Mouse (Mus musculus) MEL (cell line): ENCODE results near the gene Prok1. TPM values are rescaled to one million over a fixed set of nuclear protein-coding genes. Genes with fewer than 3 reads are reported as not detected.

ENCODE experiments used
- DNase-seq: peaks from one replicate; pipeline ENCODE4 v3.0.0; 2011; ENCODE audit warnings: low read depth, low spot score
- H3K27ac ChIP-seq: 2 replicates; pipeline ENCODE4 v1.5.1; 2012; ENCODE audit warnings: low read depth, mild to moderate bottlenecking, control low read depth, low read length, moderate library complexity; ENCODE audit not compliant: control insufficient read depth
- H3K27me3 ChIP-seq, 2 experiments: fragments of 150-350 bp in 1 of 2; sonication (generic) in 1 of 2; 2 replicates each; pipeline ENCODE4 v1.6.1; 2012; ENCODE audit warnings: low read length in 2 of 2, mild to moderate bottlenecking in 2 of 2, improper control_type of control experiment in 1 of 2, moderate library complexity in 1 of 2; ENCODE audit not compliant: insufficient read depth in 2 of 2, control insufficient read depth in 1 of 2
- H3K36me3 ChIP-seq, 2 experiments: 2 replicates each; pipeline ENCODE4 v1.6.1; 2012 to 2014; ENCODE audit warnings: low read length in 2 of 2, improper control_type of control experiment in 1 of 2, inconsistent platforms in 1 of 2, mild to moderate bottlenecking in 1 of 2; ENCODE audit not compliant: insufficient read depth in 2 of 2, control insufficient read depth in 1 of 2
- H3K4me1 ChIP-seq, 2 experiments: fragments of 150-350 bp in 1 of 2; sonication (generic) in 1 of 2; 2 replicates each; pipeline ENCODE4 v1.6.1; 2012; ENCODE audit warnings: low read length in 2 of 2, improper control_type of control experiment in 1 of 2, mild to moderate bottlenecking in 1 of 2; ENCODE audit not compliant: insufficient read depth in 2 of 2, control insufficient read depth in 1 of 2
- H3K4me3 ChIP-seq, 2 experiments: fragments of 150-350 bp in 1 of 2; sonication (generic) in 1 of 2; 2 replicates each; pipeline ENCODE4 v1.5.1; 2012; ENCODE audit warnings: low read depth in 2 of 2, low read length in 2 of 2, mild to moderate bottlenecking in 2 of 2, moderate library complexity in 2 of 2, control low read depth in 1 of 2, improper control_type of control experiment in 1 of 2; ENCODE audit not compliant: control insufficient read depth in 1 of 2, insufficient read depth in 1 of 2
- H3K79me2 ChIP-seq: 2 replicates; pipeline ENCODE4 v1.6.1; 2012; ENCODE audit warnings: mild to moderate bottlenecking, low read length, moderate library complexity; ENCODE audit not compliant: control insufficient read depth, poor library complexity, insufficient read depth
- H3K9ac ChIP-seq: 2 replicates; pipeline ENCODE4 v1.6.1; 2012; ENCODE audit warnings: low read depth, mild to moderate bottlenecking, control low read depth, low read length, moderate library complexity; ENCODE audit not compliant: control insufficient read depth, poor library complexity, severe bottlenecking
- H3K9me3 ChIP-seq: fragments of 150-350 bp; sonication (generic); replicated peaks from 2 replicates; pipeline ENCODE4 v1.6.1; 2012; ENCODE audit warnings: mild to moderate bottlenecking, low read length, improper control_type of control experiment, moderate library complexity; ENCODE audit not compliant: insufficient read depth
- BHLHE40 ChIP-seq: IDR thresholded peaks from 2 replicates; pipeline ENCODE4 v1.6.1; 2012; ENCODE audit warnings: low read depth, mild to moderate bottlenecking, inconsistent platforms, low read length, improper control_type of control experiment, borderline replicate concordance
- CTCF ChIP-seq, 3 experiments: IDR thresholded peaks in 2 of 3; conservative IDR thresholded peaks in 1 of 3; 2 replicates each; pipeline ENCODE4 v1.5.1; 2011 to 2012; ENCODE audit warnings: low read length in 3 of 3, low read depth in 2 of 3, mild to moderate bottlenecking in 2 of 3, improper control_type of control experiment in 1 of 3, inconsistent platforms in 1 of 3, mixed read lengths in 1 of 3, moderate library complexity in 1 of 3; ENCODE audit not compliant: control insufficient read depth in 1 of 3, insufficient read depth in 1 of 3, poor library complexity in 1 of 3, severe bottlenecking in 1 of 3
- E2F4 ChIP-seq: IDR thresholded peaks from 2 replicates; pipeline ENCODE4 v1.6.1; 2011; ENCODE audit warnings: low read depth, low read length, improper control_type of control experiment, borderline replicate concordance
- ELF1 ChIP-seq: IDR thresholded peaks from 2 replicates; pipeline ENCODE4 v1.6.1; 2014; ENCODE audit warnings: low read depth, mild to moderate bottlenecking, inconsistent platforms, low read length, improper control_type of control experiment, moderate library complexity
- EP300 ChIP-seq, 2 experiments: IDR thresholded peaks; 2 replicates each; pipeline ENCODE4 v1.6.1; 2011; ENCODE audit warnings: improper control_type of control experiment in 2 of 2, low read length in 2 of 2, low read depth in 1 of 2, mild to moderate bottlenecking in 1 of 2
- ETS1 ChIP-seq: IDR thresholded peaks from 2 replicates; pipeline ENCODE4 v1.6.1; 2012; ENCODE audit warnings: low read depth, mild to moderate bottlenecking, inconsistent platforms, low read length, improper control_type of control experiment, moderate library complexity
- JUND ChIP-seq: IDR thresholded peaks from 2 replicates; pipeline ENCODE4 v1.6.1; 2011; ENCODE audit warnings: low read depth, mild to moderate bottlenecking, improper control_type of control experiment, low read length
- KAT2A ChIP-seq: conservative IDR thresholded peaks from 2 replicates; pipeline ENCODE4 v1.6.1; 2012; ENCODE audit warnings: low read depth, low read length, improper control_type of control experiment, inconsistent platforms
- MAFK ChIP-seq: IDR thresholded peaks from 2 replicates; pipeline ENCODE4 v1.6.1; 2011; ENCODE audit warnings: low read depth, mild to moderate bottlenecking, low read length, improper control_type of control experiment, borderline replicate concordance
- MAX ChIP-seq: IDR thresholded peaks from 2 replicates; pipeline ENCODE4 v1.6.1; 2011; ENCODE audit warnings: low read length, improper control_type of control experiment
- MAZ ChIP-seq: IDR thresholded peaks from 2 replicates; pipeline ENCODE4 v1.6.1; 2012; ENCODE audit warnings: low read depth, mild to moderate bottlenecking, inconsistent platforms, low read length, improper control_type of control experiment
- MXI1 ChIP-seq: IDR thresholded peaks from 2 replicates; pipeline ENCODE4 v1.6.1; 2011; ENCODE audit warnings: mild to moderate bottlenecking, low read depth, low read length, improper control_type of control experiment
- MYB ChIP-seq: IDR thresholded peaks from 2 replicates; pipeline ENCODE4 v1.6.1; 2011; ENCODE audit warnings: mild to moderate bottlenecking, low read depth, low read length, improper control_type of control experiment
- NELFE ChIP-seq: IDR thresholded peaks from 2 replicates; pipeline ENCODE4 v1.6.1; 2011; ENCODE audit warnings: low read depth, low read length, improper control_type of control experiment
- NRF1 ChIP-seq: IDR thresholded peaks from 2 replicates; pipeline ENCODE4 v1.6.1; 2014; ENCODE audit warnings: low read depth, mild to moderate bottlenecking, inconsistent platforms, low read length, improper control_type of control experiment, moderate library complexity; ENCODE audit not compliant: poor library complexity, insufficient read depth, severe bottlenecking
- POLR2AphosphoS5 ChIP-seq: IDR thresholded peaks from 2 replicates; pipeline ENCODE4 v1.6.1; 2012; ENCODE audit warnings: low read depth, borderline replicate concordance, mild to moderate bottlenecking, inconsistent platforms, low read length, moderate library complexity, mixed read lengths
- RAD21 ChIP-seq: IDR thresholded peaks from 2 replicates; pipeline ENCODE4 v1.6.1; 2011; ENCODE audit warnings: mild to moderate bottlenecking, low read depth, low read length, improper control_type of control experiment
- RCOR1 ChIP-seq: IDR thresholded peaks from 2 replicates; pipeline ENCODE4 v1.6.1; 2012; ENCODE audit warnings: low read depth, mild to moderate bottlenecking, inconsistent platforms, low read length, improper control_type of control experiment
- SIN3A ChIP-seq: IDR thresholded peaks from 2 replicates; pipeline ENCODE4 v1.6.1; 2012; ENCODE audit warnings: low read length, improper control_type of control experiment, inconsistent platforms
- SMC3 ChIP-seq: IDR thresholded peaks from 2 replicates; pipeline ENCODE4 v1.6.1; 2011; ENCODE audit warnings: low read depth, low read length, improper control_type of control experiment
- TCF12 ChIP-seq: IDR thresholded peaks from 2 replicates; pipeline ENCODE4 v1.6.1; 2014; ENCODE audit warnings: low read depth, mild to moderate bottlenecking, inconsistent platforms, low read length, improper control_type of control experiment, moderate library complexity
- UBTF ChIP-seq: IDR thresholded peaks from 2 replicates; pipeline ENCODE4 v1.6.1; 2012; ENCODE audit warnings: low read depth, mild to moderate bottlenecking, inconsistent platforms, low read length, improper control_type of control experiment, moderate library complexity, borderline replicate concordance; ENCODE audit not compliant: insufficient read depth
- USF1 ChIP-seq: IDR thresholded peaks from 2 replicates; pipeline ENCODE4 v1.6.1; 2014; ENCODE audit warnings: low read depth, mild to moderate bottlenecking, inconsistent platforms, low read length, improper control_type of control experiment, moderate library complexity
- ZNF384 ChIP-seq: IDR thresholded peaks from 2 replicates; pipeline ENCODE4 v1.6.1; 2012; ENCODE audit warnings: low read depth, mild to moderate bottlenecking, inconsistent platforms, low read length, improper control_type of control experiment
- polyA plus RNA-seq, 2 experiments: library from polyadenylated mRNA; stranded (reverse) in 1 of 2; unstranded in 1 of 2; fragments of >175 nt in 1 of 2; fragments of >200 nt in 1 of 2; gene quantifications; 2 replicates each; pipeline versions ENCODE4 v1.2.1 to v1.2.4; 2012; ENCODE audit warnings: low replicate concordance in 2 of 2, low read depth in 1 of 2; ENCODE audit not compliant: insufficient read length in 2 of 2, insufficient read depth in 1 of 2, missing spikeins in 1 of 2
- total RNA-seq: library from RNA; depleted of rRNA; stranded (reverse); fragments of 300-350 nt; gene quantifications from 2 replicates; pipeline ENCODE4 v1.2.3, GENCODE M21; 2012

The Prok1 gene
- total and polyA plus RNA-seq, 3 experiments = not detected

DNA sequence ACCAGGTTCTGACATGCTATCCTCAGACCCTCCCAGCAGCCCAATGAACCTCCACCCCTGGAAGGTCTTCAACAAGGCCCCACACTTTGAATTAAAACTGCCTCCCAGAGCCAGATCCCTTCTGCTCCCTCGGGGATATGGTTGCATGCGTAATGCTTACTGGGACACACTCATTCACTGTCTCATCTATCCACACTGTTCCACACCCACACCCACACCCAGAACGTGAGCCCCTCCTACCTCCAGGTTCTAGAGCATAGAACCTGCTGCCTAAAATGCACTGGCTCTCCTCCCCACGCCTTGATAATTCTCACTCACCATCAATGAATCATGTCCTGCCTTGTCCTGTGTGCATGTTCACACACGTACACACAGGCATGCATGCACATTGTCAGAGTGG lies 24.9 kb downstream of the Prok1 start:
- Histone ChIP-seq H3K4me3 (no peak overlapping the region), H3K27ac (no peak overlapping the region), H3K79me2 (no peaks in the 10 kb centered on the region), H3K4me1 (no peaks in the 10 kb centered on the region), H3K27me3 (peaks cover 0 to 5% of the 10 kb centered on the region in 2 experiments; a peak in 3 of 4 replicates), H3K36me3 (no peaks in the 10 kb centered on the region), H3K9ac (no peak overlapping the region), H3K9me3 (no peaks in the 10 kb centered on the region)
- TF ChIP-seq E2F4 (no peak), SIN3A (no peak), ETS1 (no peak), TCF12 (no peak), NRF1 (no peak), JUND (no peak)
- DNase-seq = no peak

DNA sequence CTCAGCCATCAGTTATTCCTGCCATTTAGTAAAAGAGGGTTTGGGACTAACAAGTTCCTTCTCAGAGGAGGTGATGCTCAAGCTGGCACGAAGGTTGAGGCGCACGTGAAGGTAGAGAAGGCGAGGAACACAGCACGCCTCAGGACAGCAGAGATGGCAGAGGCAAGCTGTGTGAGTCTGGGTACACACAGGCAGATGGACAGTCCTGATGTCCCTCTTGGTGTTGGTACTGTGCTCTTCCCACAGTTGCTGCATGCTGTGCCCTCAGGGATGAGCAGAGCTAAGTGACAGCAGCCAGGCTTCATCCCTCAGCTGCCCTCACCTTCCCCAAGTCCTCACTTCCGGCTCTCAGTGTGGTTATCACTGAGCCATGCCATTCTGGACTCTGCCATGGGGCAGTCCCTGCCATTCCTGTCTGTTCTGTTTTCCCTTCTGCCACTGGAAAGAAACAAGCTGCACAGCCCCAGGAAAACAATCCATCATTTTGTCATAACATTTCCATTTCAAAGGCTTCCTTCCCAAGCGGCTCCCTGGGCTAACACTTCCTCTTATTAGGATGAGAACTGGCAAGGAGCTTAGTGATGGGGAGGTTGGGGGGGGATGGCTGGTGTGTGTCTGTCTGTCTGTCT lies 31.8 kb downstream of the Prok1 start:
- H3K4me3 ChIP-seq = no peak overlapping the region
- DNase-seq = no peak
- H3K27ac ChIP-seq = no peak overlapping the region
- TF ChIP-seq ELF1 (no peak), CTCF (IDR thresholded peaks at IDR 0.05 in 2 of 3, conservative IDR thresholded peaks at IDR 0.05 in 1 of 3; ENCODE audit: control insufficient read depth in 1 of 3, insufficient read depth in 1 of 3, low read depth in 2 of 3, low read length in 3 of 3, poor library complexity in 1 of 3, severe bottlenecking in 1 of 3) (no peak)
- H3K9ac ChIP-seq = no peak overlapping the region
- H3K27me3 ChIP-seq = no peaks in the 10 kb centered on the region; a peak in 1 of 4 replicates
- no peaks in the 10 kb centered on the region for H3K9me3 ChIP-seq
- H3K79me2 ChIP-seq = no peaks in the 10 kb centered on the region
- no peaks in the 10 kb centered on the region for H3K36me3 ChIP-seq
- H3K4me1 ChIP-seq = no peaks in the 10 kb centered on the region

DNA sequence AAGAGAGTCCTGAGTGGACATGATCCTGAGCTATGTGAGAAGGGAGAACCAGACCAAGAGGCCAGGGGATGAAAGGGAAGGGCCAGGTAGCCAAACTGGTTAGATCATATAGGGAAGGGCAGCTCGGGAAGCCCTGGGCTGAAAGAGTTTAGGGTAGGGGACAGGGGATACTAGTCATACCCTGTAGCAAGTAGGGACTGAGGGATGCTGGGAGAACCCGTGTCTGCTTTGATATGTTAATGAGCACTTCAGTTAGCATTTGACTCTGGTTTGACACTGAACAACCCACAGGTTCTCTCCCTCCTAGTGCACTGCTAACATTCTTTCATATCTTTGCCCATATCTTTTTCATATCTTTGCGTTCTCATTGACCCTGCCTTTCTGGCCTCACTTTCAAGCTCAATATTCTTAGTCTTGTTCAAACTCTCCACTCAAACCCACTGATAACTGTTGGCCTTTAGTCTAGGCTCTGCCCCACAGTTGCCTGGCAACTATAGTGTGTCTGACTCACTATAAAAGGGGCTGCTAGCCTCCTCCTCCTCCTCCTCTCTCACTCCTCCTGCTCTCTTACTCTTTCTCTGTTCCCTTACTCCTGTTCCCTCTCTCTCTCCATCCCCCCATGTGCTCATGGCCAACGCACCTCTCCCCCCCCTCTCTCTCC lies 32.9 kb downstream of the Prok1 start:
- Histone ChIP-seq H3K4me3 (no peak overlapping the region), H3K9me3 (no peaks in the 10 kb centered on the region)
- TF ChIP-seq MAFK = no peak
- no peak for TF ChIP-seq NELFE
- no peak for TF ChIP-seq BHLHE40
- TF ChIP-seq MXI1 = no peak
- no peak for TF ChIP-seq EP300 (IDR thresholded peaks at IDR 0.05; ENCODE audit: low read depth in 1 of 2, low read length in 2 of 2)
- TF ChIP-seq SMC3 = no peak
- TF ChIP-seq RCOR1 = no peak
- no peak for TF ChIP-seq MAZ
- no peak for TF ChIP-seq UBTF
- no peak for TF ChIP-seq RAD21
- no peak for TF ChIP-seq ETS1
- no peak for TF ChIP-seq MYB
- no peak for TF ChIP-seq MAX
- TF ChIP-seq SIN3A = no peak
- no peak for TF ChIP-seq POLR2AphosphoS5
- no peak for TF ChIP-seq KAT2A
- TF ChIP-seq USF1 = no peak
- TF ChIP-seq ZNF384 = no peak
- no peak for TF ChIP-seq ELF1
- TF ChIP-seq, all 39 proteins: peak for 0
- no peak for DNase-seq
- H3K36me3 ChIP-seq = no peaks in the 10 kb centered on the region
- H3K4me1 ChIP-seq = no peaks in the 10 kb centered on the region
- H3K27me3 ChIP-seq = no peaks in the 10 kb centered on the region
- no peak overlapping the region for H3K27ac ChIP-seq
- H3K79me2 ChIP-seq = no peaks in the 10 kb centered on the region
- no peak overlapping the region for H3K9ac ChIP-seq
